Mouse (Mus musculus) lung, postnatal 0 days (tissue): ENCODE results near the gene Krtap28-13. TPM values are rescaled to one million over a fixed set of nuclear protein-coding genes. Genes with fewer than 3 reads are reported as not detected.

Experiments
- ATAC-seq: fragments of 200-750 bp; cut with Nextera tagmentation; 2 replicates; pipeline ENCODE4 v1.8.0; 2017; ENCODE audit warnings: moderate library complexity
- DNase-seq: peaks from one replicate; pipeline ENCODE4 v3.0.0-alpha.2; 2016; ENCODE audit warnings: low spot score
- H3K27ac ChIP-seq: fragments of 300-500 bp; sonication (generic); 2 replicates; pipeline ENCODE4 v1.5.1; 2014; ENCODE audit warnings: antibody characterized with exemption, mild to moderate bottlenecking, low read length, mixed read lengths
- H3K27me3 ChIP-seq: fragments of 300-500 bp; sonication (generic); replicated peaks from 2 replicates; pipeline ENCODE4 v1.6.1; 2014; ENCODE audit warnings: low read length, mixed read lengths; ENCODE audit not compliant: insufficient read depth
- H3K36me3 ChIP-seq: fragments of 300-500 bp; sonication (generic); 2 replicates; pipeline ENCODE4 v1.6.1; 2014; ENCODE audit warnings: low read length, mixed read lengths; ENCODE audit not compliant: insufficient read depth
- H3K4me1 ChIP-seq: fragments of 300-500 bp; sonication (generic); 2 replicates; pipeline ENCODE4 v1.6.1; 2014; ENCODE audit warnings: antibody characterized with exemption, low read depth, low read length, mixed read lengths; ENCODE audit not compliant: insufficient read depth
- H3K4me2 ChIP-seq: fragments of 300-500 bp; sonication (generic); replicated peaks from 2 replicates; pipeline ENCODE4 v1.6.1; 2014; ENCODE audit warnings: low read depth, mild to moderate bottlenecking, low read length, moderate library complexity, mixed read lengths
- H3K4me3 ChIP-seq: fragments of 300-500 bp; sonication (generic); 2 replicates; pipeline ENCODE4 v1.5.1; 2014; ENCODE audit warnings: low read depth, low read length
- H3K9ac ChIP-seq: fragments of 300-500 bp; sonication (generic); replicated peaks from 2 replicates; pipeline ENCODE4 v1.6.1; 2014; ENCODE audit warnings: low read depth, mild to moderate bottlenecking
- H3K9me3 ChIP-seq: fragments of 300-500 bp; sonication (generic); 2 replicates; pipeline ENCODE4 v1.6.1; 2016; ENCODE audit warnings: low read length, mixed read lengths
- CTCF ChIP-seq: IDR thresholded peaks from 2 replicates; pipeline ENCODE4 v1.5.1; 2016; ENCODE audit warnings: antibody characterized with exemption, mild to moderate bottlenecking
- EP300 ChIP-seq: IDR thresholded peaks from 2 replicates; pipeline ENCODE4 v1.6.1; 2016; ENCODE audit warnings: antibody characterized with exemption, mild to moderate bottlenecking, control low read depth
- WGBS: fragments of 180-500 bp; shearing (Covaris S2); extraction: QIAGEN DNeasy Blood & Tissue Kit; methylation state at CpG from one replicate; pipeline ENCODE4 v1.1.7; 2014; 5-methylcytosine and 5-hydroxymethylcytosine counted together
- polyA plus RNA-seq: library from polyadenylated mRNA; unstranded; fragments of >200 nt; fragmentation: Nextera tagmentation; extraction: Ambion mirVana; gene quantifications from 2 replicates; pipeline ENCODE4 v1.2.1, GENCODE M21; 2015

Krtap28-13 gene
- polyA plus RNA-seq, 1 experiment from 2014 or later = 0.16 TPM

DNA sequence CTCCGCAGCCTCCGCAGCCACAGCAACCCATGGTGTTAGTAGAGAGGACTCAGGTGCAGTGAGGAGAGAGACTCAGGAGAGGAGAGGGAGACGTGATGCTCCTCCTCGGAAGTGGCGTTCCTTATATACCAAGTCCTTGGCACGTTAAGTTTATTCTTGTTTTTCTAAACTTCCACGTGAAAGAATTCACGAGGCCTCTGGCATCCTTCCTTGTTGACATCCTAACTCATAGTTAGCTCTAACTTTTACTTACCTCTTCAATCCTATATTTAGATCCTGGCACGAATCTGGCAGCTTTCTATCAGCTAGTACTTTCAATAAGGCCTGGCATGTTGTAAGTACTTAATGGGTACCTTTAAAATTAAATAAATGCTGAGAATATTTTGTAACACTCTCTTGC is 1.5 kb upstream of the Krtap28-13 start, which contains the start of gene A030005K14Rik:
Gene A030005K14Rik (minus strand): TSS at position 101 of the 400 bp plus-strand sequence.
- ATAC-seq (no peak), DNase-seq (no peak)
- Histone ChIP-seq H3K9ac (no peak within 1 kb of the TSS), H3K9me3 (no peaks in the 10 kb centered on the region), H3K36me3 (no peaks in the 10 kb centered on the region), H3K27me3 (no peaks in the 10 kb centered on the region), H3K4me2 (no peak within 1 kb of the TSS), H3K27ac (no peak within 1 kb of the TSS), H3K4me1 (no peaks in the 10 kb centered on the region), H3K4me3 (no peak within 1 kb of the TSS)
- WGBS = 69% methylated on average over 9 of the region's 9 CpGs
- TF ChIP-seq CTCF = no peak

- ATAC-seq (no peak), DNase-seq (peak; percentile 76)
- WGBS = 17% methylated on average over 3 of the region's 3 CpGs
- H3K27ac ChIP-seq = no peak overlapping the region
- no peaks in the 10 kb centered on the region for H3K9me3 ChIP-seq
- H3K36me3 ChIP-seq = no peaks in the 10 kb centered on the region
- no peaks in the 10 kb centered on the region for H3K27me3 ChIP-seq
- H3K4me3 ChIP-seq = no peak overlapping the region
- no peaks in the 10 kb centered on the region for H3K4me1 ChIP-seq
- TF ChIP-seq EP300 (no peak), CTCF (peak; percentile 73)
- H3K9ac ChIP-seq = no peak overlapping the region
- H3K4me2 ChIP-seq = no peak overlapping the region
Observed at GRCm38 (mm10) chr1:83064851-83065250, 4.1 kb downstream of the Krtap28-13 start.

- Histone ChIP-seq H3K36me3 (no peaks in the 10 kb centered on the region), H3K9ac (no peak overlapping the region), H3K9me3 (no peaks in the 10 kb centered on the region), H3K27me3 (no peaks in the 10 kb centered on the region), H3K4me3 (no peak overlapping the region), H3K4me2 (no peak overlapping the region), H3K4me1 (no peaks in the 10 kb centered on the region), H3K27ac (no peak overlapping the region)
- TF ChIP-seq EP300 = no peak
- TF ChIP-seq CTCF = no peak
- 83% methylated on average over 4 of the region's 4 CpGs for WGBS
- ATAC-seq (no peak), DNase-seq (no peak)
Observed at GRCm38 (mm10) chr1:83066577-83066976, 5.8 kb downstream of the Krtap28-13 start.

- ATAC-seq (no peak), DNase-seq (no peak)
- Histone ChIP-seq H3K4me3 (no peak overlapping the region), H3K9ac (no peak overlapping the region), H3K27me3 (no peaks in the 10 kb centered on the region), H3K9me3 (no peaks in the 10 kb centered on the region), H3K4me1 (no peaks in the 10 kb centered on the region), H3K27ac (no peak overlapping the region), H3K4me2 (no peak overlapping the region), H3K36me3 (no peaks in the 10 kb centered on the region)
- WGBS = 84% methylated on average over 10 of the region's 10 CpGs
- TF ChIP-seq CTCF (no peak), EP300 (no peak)
Observed at GRCm38 (mm10) chr1:83067205-83067604, 6.5 kb downstream of the Krtap28-13 start.

- no peaks in the 10 kb centered on the region for H3K27me3 ChIP-seq
- H3K4me2 ChIP-seq = peak overlapping the region; percentile 51
- no peak overlapping the region for H3K27ac ChIP-seq
- TF ChIP-seq EP300 = no peak
- no peak for TF ChIP-seq CTCF
- 32% methylated on average over 15 of the region's 15 CpGs for WGBS
- H3K9me3 ChIP-seq = no peaks in the 10 kb centered on the region
- no peaks in the 10 kb centered on the region for H3K36me3 ChIP-seq
- no peak for ATAC-seq
- no peaks in the 10 kb centered on the region for H3K4me1 ChIP-seq
- no peak overlapping the region; the same call in 1 of the 2 replicates for H3K9ac ChIP-seq
- H3K4me3 ChIP-seq = peak overlapping the region; percentile 34
- no peak for DNase-seq
Observed at GRCm38 (mm10) chr1:83075526-83076189, 14.9 kb downstream of the Krtap28-13 start.

DNA sequence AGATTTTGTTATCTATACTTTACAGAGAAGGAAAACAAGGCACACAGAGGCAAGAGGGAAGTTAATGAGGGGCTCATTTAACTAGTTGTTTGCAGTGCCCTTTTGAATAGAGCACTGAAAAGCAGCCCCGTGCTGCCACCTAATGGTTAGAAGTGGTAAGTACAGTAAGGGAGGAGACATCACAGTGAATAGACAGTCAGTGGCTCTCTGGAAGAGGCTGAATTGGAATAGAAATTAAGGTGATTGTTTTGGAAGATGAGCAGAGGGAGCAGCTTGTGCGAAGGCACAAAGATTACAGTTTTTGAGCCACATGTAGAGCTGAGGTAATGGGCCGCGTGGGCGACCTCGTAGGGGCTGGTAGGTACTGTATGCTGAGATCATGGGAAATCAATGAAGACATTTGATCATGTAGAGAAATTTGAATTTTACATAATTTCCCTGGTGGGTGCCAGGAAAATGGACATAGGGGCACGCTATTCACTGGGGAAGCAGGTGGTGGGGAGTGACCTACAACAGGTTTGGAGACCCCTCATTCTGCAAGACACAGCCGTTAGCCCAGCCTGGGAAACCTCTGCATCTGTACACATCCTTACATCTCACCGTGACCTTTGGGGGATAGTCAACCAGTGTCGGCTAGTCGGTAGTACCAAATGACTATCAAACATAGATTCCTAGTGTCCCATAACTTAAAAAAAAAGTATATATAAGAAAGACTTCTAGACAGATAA is 15.6 kb downstream of the Krtap28-13 start:
- ATAC-seq = peak; percentile 49; the same call in 1 of the 2 replicates

More for the DNA sequence above, 15.6 kb downstream of the Krtap28-13 start:
- DNase-seq = peak; percentile 65
- Histone ChIP-seq H3K36me3 (no peaks in the 10 kb centered on the region), H3K4me3 (peak overlapping the region; percentile 34), H3K27me3 (no peaks in the 10 kb centered on the region), H3K9ac (no peak overlapping the region; the same call in 1 of the 2 replicates), H3K4me2 (peak overlapping the region; percentile 51), H3K9me3 (no peaks in the 10 kb centered on the region), H3K4me1 (no peaks in the 10 kb centered on the region), H3K27ac (no peak overlapping the region)
- 44% methylated on average over 11 of the region's 11 CpGs for WGBS
- peak; percentile 91 for TF ChIP-seq CTCF
- no peak for TF ChIP-seq EP300
